Mouse (Mus musculus) limb, embryonic 15.5 days (tissue): Measurements from ENCODE around the gene Ube2d3. TPM values are rescaled to one million over a fixed set of nuclear protein-coding genes. Genes with fewer than 3 reads are reported as not detected.
A peak's percentile ranks its signal among the peaks of the same experiment; 100 is the strongest.

ENCODE experiments used
- ATAC-seq: fragments of 200-750 bp; cut with Nextera tagmentation; 2 replicates; pipeline ENCODE4 v1.8.0; 2017; ENCODE audit warnings: low read depth, moderate TSS enrichment; ENCODE audit not compliant: insufficient number of reproducible peaks, low FRiP score, low TSS enrichment
- H3K27ac ChIP-seq: fragments of 300-500 bp; sonication (generic); 2 replicates; pipeline ENCODE4 v1.5.1; 2015; ENCODE audit warnings: moderate library complexity, mild to moderate bottlenecking, inconsistent platforms
- H3K27me3 ChIP-seq: fragments of 300-500 bp; sonication (generic); 2 replicates; pipeline ENCODE4 v1.6.1; 2015; ENCODE audit warnings: inconsistent platforms
- H3K36me3 ChIP-seq: fragments of 300-500 bp; sonication (generic); 2 replicates; pipeline ENCODE4 v1.6.1; 2015; ENCODE audit warnings: inconsistent platforms
- H3K4me1 ChIP-seq: fragments of 300-500 bp; sonication (generic); 2 replicates; pipeline ENCODE4 v1.6.1; 2015; ENCODE audit warnings: inconsistent platforms
- H3K4me2 ChIP-seq: fragments of 300-500 bp; sonication (generic); 2 replicates; pipeline ENCODE4 v1.6.1; 2015; ENCODE audit warnings: mild to moderate bottlenecking, inconsistent platforms
- H3K4me3 ChIP-seq: fragments of 300-500 bp; sonication (generic); 2 replicates; pipeline ENCODE4 v1.5.1; 2015; ENCODE audit warnings: mild to moderate bottlenecking, inconsistent platforms
- H3K9ac ChIP-seq: fragments of 300-500 bp; sonication (generic); 2 replicates; pipeline ENCODE4 v1.6.1; 2015; ENCODE audit warnings: inconsistent platforms
- H3K9me3 ChIP-seq: fragments of 300-500 bp; sonication (generic); 2 replicates; pipeline ENCODE4 v1.6.1; 2016; ENCODE audit warnings: inconsistent platforms
- WGBS: fragments of 180-500 bp; shearing (Covaris S2); methylation state at CpG from one replicate; pipeline ENCODE4 v1.1.7; 2015; 5-methylcytosine and 5-hydroxymethylcytosine counted together
- polyA plus RNA-seq: library from polyadenylated mRNA; unstranded; fragments of >200 nt; fragmentation: Nextera tagmentation; extraction: Ambion mirVana; gene quantifications from 2 replicates; pipeline ENCODE4 v1.2.1, GENCODE M21; 2015

Ube2d3 gene
- polyA plus RNA-seq, 1 experiment from 2014 or later, result 467 TPM

DNA sequence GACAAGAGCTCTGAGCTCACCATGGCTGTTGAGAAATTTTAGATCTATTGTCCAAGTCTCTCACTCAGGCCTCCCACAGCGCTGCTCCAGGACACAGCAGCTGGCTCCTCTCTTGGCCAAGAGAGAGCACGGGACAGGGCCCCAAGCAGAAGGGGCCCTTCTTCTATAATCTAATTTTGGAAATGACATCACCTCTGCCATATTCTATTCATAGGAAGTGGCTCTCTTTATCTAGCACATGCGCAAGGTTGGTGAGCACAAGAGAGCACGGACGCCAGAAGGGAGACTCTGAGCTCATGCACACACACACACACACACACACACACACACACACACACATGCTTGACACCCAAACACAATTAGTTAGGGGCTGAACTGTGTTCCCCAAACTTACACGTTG, 78.9 kb downstream of the Ube2d3 start:
- H3K4me3 ChIP-seq, result no peak overlapping the region
- H3K4me1 ChIP-seq, result no peaks in the 10 kb centered on the region
- H3K9ac ChIP-seq, result no peak overlapping the region
- H3K36me3 ChIP-seq, result no peaks in the 10 kb centered on the region
- no peak overlapping the region for H3K4me2 ChIP-seq
- no peak overlapping the region for H3K27ac ChIP-seq
- ATAC-seq, result peak; percentile 66; the same call in 1 of the 2 replicates
- no peaks in the 10 kb centered on the region for H3K27me3 ChIP-seq
- no peaks in the 10 kb centered on the region for H3K9me3 ChIP-seq
- WGBS, result 68% methylated on average over 6 of the region's 6 CpGs

Other genes starting within 250 kb of the Ube2d3 start
- gene Cenpe, start 225.6 kb upstream of the Ube2d3 start, polyA plus RNA-seq, result 19.9 and 21.7 TPM in 2 replicates
- gene Bdh2, start 156.9 kb upstream of the Ube2d3 start, polyA plus RNA-seq, result 9.8 and 14.7 TPM in 2 replicates
- gene Slc9b2, start 130.4 kb upstream of the Ube2d3 start, polyA plus RNA-seq, result 2.6 and 6.4 TPM in 2 replicates
- 0.42 TPM in 1 of 2 replicates, not detected in the other for gene Slc9b1, start 90.1 kb upstream of the Ube2d3 start, polyA plus RNA-seq
- gene Cisd2, start 14.2 kb upstream of the Ube2d3 start, polyA plus RNA-seq, result 49.4 and 51.0 TPM in 2 replicates
- gene Manba, start 47.5 kb downstream of the Ube2d3 start, polyA plus RNA-seq, result 7.4 and 9.5 TPM in 2 replicates